Mouse (Mus musculus) kidney, postnatal 4 days (tissue): ENCODE measurements around the gene Hdgfl2.

Source experiments
- DNase-seq, 2 experiments: peaks; one replicate each; pipeline ENCODE4 v3.0.0; 2021; ENCODE audit warnings: mixed read lengths in 2 of 2

Gene Hdgfl2

GRCm38 (mm10) chr17:56107736-56108135 lies 28.3 kb downstream of the Hdgfl2 start:
- DNase-seq: no peak

GRCm38 (mm10) chr17:56108334-56109044 lies 29.1 kb downstream of the Hdgfl2 start:
- DNase-seq: no peak

DNA sequence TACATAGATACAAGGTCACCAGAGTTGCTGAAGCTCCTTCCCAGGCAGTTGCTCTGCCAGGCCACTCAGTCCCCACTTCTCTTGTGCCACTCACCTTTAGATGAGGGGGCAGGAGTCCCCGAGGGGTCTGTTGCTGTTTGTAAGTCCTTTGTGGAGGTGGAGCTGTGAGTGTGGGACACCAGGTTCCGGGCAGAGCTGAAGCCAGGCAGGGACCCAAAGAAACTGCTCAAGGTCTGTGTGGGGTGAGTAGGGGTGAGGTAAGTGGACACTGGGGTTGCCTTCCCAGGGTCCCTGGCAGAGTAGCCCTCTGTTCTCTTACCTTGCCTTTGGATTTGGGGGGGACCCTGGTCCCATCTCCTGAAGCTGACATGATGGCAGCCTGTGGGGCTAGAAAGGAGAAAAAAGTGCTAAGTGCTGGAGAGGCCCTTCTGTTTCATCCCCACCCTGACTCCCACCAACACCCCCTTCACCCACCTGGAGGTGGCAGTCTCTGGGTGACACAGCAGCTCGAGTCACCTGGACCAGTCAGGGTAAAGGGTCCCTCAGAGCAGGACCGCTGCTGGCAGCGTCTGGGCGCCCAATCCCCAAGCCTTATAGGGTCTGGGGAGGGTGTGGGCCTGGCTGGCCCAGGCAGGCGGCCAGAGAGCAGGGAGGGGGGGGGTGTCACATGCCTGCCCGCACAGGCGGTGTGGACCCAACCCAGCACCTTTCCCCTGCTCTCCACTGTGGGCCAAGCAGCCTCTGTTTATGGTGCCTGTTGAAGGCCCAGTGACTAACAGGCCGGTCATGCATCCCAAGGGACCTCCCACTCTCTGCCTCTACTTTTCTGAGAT lies 30.0 kb downstream of the Hdgfl2 start, which contains the start of gene Plin4:
Gene Plin4, minus strand, starts transcription at position 585 of the 833 bp plus-strand sequence.
- DNase-seq: no peak

DNA sequence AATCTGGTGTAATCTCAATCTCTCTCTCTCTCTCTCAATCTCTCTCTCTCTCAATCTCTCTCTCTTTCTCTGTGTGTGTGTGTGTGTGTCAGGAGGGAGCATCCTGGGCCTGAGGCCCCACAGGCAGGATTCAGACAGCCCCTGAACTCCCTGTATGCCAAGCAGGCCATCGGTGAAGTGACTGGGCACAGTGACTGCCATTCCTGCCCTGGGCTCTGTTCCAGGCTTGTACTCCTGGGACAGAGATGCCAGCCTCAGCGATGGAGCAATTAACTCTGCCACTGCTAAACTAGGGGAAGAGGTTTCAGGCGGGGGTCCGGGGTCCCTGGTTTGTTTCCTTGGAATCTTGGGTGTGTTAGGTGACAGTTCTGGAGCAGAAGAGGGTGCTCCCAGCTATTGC lies 31.1 kb downstream of the Hdgfl2 start:
- DNase-seq: no peak

DNA sequence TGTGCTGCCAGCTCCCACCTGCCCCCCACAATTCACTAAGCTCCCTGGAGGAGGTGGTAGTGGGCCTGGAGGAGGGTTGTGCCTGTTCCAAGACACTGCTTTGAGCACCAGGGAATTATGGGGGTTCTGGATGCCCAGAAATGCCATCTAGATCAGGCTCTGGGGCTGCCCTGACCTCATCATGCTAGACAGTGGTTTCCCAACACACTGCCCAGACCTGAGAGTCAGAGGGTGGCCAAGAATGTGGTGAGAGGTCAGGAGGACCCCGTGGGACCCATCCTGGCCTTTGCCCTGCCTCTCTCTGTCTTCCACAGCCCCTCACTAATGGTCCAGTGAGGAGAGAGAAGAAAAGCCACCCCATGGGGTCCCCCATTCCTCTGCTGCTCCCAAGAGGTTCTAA lies 31.6 kb downstream of the Hdgfl2 start:
- DNase-seq: no peak

GRCm38 (mm10) chr17:56111864-56112263 lies 32.4 kb downstream of the Hdgfl2 start:
- peak; percentile 70 to 79 for DNase-seq

DNA sequence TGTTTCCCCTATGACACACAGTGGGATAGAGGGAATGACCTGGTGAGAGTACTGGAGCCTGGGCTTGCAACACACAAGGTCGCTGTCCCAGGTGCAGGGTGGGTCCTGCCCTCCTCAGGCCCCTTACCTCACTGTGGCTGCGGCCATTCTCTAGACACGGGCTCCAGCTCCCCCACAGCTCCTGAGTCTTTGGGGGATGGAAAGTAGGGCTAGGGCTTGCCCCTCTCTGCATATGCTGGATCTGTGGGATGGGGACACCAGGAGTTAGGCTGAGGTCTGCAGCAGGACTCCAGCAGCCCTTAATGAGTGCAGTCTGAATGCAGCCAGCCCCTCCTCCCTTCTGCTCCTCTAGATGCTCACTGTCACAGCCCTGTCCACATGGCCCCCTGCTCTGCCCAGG lies 33.3 kb downstream of the Hdgfl2 start:
- no peak for DNase-seq

DNA sequence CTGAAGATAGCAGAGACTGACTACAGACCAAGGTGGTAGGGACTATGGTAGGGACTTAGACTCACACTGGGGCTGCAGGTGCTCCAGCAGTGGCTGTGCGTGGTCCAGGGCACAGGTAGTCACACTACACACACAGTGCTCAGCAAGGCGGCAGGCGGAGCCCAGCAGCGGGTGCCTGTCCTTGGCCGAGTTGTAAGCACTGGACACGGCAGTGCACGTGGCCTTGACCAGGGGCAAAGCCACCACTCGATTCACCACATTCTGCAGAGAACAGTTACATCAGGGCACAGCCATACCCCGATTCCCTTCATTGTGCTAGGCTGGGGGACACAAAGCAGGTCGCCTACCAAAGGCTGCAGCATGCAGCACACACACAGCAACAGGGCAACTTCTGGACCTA lies 36.8 kb downstream of the Hdgfl2 start:
- DNase-seq: no peak

DNA sequence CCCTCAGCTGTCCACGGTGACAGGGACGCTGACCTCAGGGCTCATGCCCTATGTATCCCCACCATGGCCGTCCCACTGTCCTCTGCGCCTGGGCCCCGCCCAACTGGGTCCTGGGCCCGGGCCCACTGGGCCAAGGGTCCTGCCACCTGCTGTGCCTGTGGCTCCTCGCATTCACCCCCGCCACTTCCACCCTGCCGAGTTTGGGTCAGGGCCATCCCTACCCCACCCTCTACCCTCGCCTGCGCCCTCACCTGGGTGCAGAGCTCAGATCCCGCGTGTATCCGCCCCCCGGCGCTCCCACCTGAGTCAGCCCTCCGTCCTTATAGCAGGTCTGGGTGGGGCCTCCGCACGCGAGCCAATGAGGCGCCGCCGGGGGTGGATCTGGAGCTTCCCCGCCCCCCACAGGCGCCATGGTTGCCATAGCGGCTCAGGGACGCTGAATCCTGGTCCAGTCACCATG lies 37.8 kb downstream of the Hdgfl2 start, which contains the start of gene Plin5:
Gene Plin5, minus strand, starts transcription at position 346 of the 460 bp plus-strand sequence.
- DNase-seq: peak; percentile 81 to 88

DNA sequence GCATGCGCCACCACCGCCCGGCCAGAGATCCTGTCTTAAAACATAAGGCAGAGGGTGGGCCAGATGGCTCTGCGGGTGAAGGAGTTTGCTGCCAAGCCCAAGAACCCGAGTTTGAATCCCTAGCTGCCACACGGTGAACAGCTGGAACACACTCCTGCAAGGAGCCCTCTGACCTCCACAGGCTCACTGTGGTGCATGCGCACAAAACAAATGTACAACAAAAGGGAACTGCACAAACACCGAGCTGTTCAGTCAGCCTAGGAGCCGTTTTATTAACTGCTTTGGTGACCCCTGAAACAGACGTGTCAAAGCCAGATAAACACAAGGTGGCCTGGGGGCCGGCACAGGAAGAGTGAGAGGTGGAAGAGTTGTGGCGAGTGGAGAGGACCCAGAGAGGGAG lies 40.0 kb downstream of the Hdgfl2 start:
- DNase-seq: no peak

DNA sequence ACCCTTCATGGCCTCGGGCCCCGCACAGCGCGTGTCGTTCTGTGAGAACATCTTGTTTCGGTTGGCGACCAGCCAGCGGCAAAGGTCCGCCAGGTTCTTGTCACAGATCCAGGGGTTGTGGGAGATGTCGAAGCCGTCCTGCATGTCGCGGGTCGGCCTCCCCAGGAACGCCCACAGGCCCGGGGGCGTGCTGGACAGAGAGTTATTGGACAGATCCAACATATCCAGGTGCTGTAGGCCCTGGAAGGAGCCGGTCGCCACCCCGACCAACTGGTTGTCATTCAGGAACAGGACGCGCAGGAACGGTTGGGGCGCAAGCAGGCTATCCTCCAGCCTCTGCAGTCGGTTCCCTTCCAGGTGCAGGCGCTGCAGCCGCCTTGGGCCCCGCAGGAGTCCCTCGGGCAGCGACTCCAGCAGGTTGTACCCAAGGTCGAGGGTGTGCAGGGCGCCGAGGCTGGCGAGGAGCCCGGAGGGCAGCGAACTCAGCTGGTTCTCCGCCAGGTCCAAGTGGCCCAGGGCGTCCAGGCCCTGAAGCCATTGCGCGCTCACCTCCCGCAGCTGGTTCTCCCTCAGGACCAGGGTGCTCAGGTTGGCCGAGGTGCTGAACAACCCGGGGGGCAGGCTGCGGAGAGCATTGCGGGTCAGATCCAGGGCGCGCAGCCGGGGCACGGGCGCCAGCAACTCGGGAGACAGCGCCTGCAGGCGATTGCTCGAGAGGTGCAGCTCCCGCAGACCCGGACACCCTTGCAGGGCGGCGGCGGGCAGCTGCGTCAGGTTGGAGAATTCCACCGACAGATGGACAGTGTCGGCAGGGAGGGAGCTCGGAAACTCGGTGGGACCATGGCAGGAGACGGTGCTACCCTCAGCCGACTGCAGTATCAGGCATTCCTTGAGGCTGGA lies 40.8 kb downstream of the Hdgfl2 start:
- DNase-seq: peak; percentile 56 to 69

GRCm38 (mm10) chr17:56121826-56122225 lies 42.4 kb downstream of the Hdgfl2 start, which contains the start of gene Lrg1:
Gene Lrg1, minus strand, starts transcription at chr17:56122001.
- DNase-seq: no peak

DNA sequence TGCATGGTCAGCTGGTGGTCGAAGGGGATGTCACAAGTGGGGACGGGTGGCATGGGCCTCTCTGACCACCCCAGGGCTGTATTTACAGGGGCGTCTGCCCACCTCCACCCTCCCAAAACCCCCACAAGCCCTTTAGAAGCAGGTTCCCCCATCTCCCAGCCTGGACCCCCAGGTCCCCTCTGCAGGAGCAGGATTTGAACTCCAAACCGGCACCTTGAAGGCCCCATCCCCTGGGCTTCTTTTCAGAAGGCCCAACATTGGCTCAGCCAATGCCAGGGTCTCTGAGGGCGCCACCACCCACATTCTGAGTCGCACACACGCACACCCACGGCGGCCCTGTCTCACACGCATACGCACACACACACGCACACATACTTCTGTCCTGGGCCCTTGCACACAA lies 43.7 kb downstream of the Hdgfl2 start:
- DNase-seq: no peak

DNA sequence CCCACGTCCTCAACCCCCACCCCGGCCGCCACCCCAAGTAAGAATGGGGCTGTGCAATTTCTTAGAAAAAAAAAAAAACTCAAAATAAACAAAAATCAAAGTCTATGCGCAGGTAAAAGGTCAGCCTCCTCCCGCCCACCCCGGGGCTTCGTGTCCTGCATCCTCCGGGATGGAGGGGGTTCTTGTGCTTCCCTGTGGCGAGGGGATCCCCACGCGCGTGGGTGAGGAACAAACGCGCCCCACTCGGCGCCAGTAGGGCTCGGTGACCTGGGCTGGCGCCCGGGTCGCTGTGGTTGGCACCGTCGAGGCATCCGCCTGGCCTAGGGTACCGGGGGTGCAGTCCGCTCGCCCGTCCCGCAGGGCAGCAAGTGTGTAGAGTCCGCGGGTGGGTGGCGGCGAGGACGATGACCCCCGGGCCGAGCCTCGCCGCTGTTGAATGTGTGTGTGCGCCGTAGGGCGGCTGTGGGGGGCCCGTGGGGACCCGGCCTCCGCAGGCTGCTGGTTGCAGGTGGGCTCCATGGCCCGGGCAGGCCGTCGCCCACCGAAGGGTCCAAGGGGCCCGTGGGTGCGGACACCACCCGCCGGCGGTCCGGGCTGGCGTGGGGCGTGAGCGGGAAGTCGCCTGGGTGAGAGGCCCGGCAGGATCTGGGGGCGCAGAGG lies 44.4 kb downstream of the Hdgfl2 start:
- no peak for DNase-seq

DNA sequence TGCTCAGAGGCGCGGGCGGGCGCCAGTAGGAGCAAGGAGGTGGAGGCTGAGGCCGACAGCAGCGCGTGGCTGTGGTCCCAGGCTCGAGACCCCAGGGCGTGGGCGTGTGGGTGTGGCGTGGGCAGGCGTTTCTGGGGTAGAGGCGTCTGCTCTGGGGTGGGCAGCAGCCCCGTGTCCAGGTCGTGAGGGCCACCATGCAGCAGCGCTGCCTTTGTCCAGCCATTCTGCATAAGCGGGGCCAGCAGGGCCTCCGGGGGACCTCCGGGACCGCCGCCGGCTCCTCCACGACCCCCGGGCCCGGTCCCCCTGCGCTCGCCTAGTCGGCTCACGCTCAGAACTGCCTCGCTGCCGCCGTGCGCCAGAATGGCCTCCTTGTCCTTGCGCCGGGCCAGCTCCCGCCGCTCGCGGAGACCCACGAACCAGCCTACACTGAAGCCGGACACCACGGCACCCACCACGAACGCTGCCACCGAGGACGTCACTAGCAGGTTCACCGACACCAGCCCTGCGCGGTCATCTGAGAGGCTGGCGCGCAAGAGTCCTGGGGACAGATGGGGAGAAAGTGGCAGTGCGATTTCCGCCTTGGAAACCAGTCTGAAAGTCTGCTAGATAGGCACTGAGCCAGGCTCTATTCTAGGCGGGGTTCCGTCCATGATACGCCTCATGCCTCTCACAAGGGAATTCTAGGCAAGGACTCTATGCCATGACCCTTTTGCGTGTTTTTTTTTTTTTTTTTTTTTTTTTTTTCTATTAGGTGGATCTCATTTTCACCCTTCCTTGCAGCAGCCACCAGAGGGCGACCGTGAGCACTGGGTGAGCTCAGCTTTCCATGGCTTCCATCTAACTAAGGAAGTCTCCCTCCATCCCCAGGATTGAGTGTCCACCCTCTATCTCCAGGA lies 45.2 kb downstream of the Hdgfl2 start:
- DNase-seq: peak; percentile 79 to 83

GRCm38 (mm10) chr17:56125276-56125630 lies 45.8 kb downstream of the Hdgfl2 start:
- no peak for DNase-seq

GRCm38 (mm10) chr17:56126175-56126574 lies 46.7 kb downstream of the Hdgfl2 start:
- no peak for DNase-seq

DNA sequence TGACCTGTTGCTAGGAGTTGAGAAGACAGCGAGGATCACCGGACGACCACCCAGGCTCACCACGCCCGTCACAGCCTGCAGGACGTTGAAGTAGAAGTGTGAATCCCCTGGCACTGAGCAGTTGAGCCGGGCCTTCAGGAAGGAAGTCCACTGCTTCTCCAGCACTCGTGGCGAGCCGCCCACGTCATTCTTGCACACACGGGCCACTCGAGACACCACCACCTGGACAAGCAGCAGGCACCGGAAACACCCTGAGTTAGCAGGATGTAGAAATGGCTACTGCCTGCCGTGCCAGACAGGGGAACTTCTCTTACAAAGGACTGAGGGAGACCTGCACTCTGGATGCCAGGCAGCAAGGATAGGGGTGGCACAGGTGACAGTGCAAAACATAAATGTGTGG lies 48.8 kb downstream of the Hdgfl2 start:
- DNase-seq: no peak

- no peak for DNase-seq
These were observed 51.7 kb downstream of the Hdgfl2 start for GRCm38 (mm10) chr17:56131136-56131535.

DNA sequence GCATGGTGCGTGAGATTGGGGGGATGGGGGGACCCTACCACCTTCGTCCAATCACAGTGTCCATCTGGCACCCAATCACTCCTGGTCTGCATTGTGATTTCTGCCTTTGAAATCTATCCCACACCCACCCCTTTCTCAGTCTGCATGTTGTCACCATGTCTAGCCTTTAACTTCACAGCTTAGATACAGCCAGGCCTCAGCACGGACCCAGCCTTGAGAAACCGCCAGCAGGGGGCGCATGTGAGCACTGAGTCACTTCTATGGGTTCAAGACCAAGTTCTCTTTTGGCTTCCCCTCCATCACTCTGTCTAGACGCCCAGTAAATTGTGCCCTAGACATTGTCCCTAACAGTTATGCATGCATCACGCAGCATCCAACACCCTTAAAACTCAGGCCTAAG lies 52.4 kb downstream of the Hdgfl2 start:
- peak; percentile 85 to 86 for DNase-seq

DNA sequence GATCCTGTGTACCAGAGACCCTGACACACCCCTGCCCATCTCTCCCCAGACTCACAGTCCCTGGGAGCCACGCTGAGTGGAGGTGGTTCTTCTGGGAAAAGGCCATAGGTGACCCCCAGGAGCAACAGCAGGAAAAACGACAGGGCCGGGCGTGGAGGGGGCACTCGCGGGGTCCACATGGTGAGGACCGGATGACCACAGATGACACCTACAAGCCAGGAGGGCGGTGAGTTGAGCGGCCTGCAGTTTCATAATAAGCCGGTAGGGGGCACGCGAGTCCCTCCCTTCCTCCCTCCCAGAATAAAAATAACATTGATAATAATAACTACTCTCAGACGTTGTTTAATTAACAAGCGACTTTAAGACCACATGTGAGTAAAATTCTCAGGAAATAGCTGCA lies 53.2 kb downstream of the Hdgfl2 start:
- peak; percentile 80 for DNase-seq
